Mouse (Mus musculus) left cerebral cortex, adult 11 months (tissue): ENCODE measurements at regions not wholly inside any gene's neighbourhood (a gene's known extent, or its start where the extent isn't known, plus 50 kb on each side); places are given as distances from the start of the nearest gene placed in this dataset.

Experiments
- DNase-seq: peaks from one replicate; pipeline ENCODE4 v3.0.0; 2022; ENCODE audit warnings: low spot score

DNA sequence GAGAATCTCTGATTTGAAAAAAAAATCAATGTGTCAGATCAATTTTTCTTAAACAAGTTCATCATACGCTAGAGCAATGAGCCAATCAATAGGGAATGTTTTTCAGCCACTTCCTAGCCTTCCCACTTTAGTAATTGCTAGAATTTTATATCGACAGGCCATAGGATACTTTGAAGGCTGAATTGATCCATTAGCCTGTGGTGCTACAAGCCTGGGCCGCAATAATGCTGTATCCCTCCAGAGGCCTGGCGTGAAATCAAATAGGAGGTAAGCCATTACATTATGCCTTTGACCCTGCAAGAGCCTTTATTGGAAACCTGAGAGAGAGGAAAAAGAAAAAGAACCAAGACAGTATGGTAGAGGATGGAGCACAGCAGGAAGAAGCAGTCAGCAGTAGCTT is 53.7 kb upstream of the Gm11232 start:
- no peak for DNase-seq

DNA sequence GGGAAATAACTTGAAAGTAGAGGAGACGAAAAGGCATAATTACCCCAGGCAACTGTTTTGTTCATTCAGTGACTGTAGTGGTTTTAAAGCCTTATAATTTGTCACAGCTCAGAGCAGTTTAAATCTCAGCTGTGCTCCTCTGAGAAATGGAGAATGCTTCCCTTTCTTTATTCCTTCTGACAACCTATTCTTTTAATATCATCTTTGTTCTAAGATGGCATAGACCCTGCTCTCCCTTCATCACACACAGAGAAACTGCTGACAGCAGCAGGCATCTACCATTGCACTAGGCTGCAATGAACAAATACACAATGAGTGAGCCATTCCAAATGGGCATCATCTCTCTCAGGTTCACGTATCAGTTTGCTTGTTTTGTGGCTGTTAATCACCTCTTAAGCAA is 50.5 kb upstream of the Gm11232 start:
- DNase-seq: peak; percentile 4
